Mouse (Mus musculus) embryo, embryonic 10.5 days (tissue): Measurements from ENCODE around the gene Lmna.
A peak's percentile ranks its signal among the peaks of the same experiment; 100 is the strongest.

Experiments used
- DNase-seq: peaks from one replicate; pipeline ENCODE4 v3.0.0-alpha.2; 2015; ENCODE audit warnings: low spot score

The Lmna gene

GRCm38 (mm10) chr3:88521156-88521555 is 11.4 kb upstream of the Lmna start:
- no peak for DNase-seq

GRCm38 (mm10) chr3:88520078-88520477 is 10.3 kb upstream of the Lmna start:
- no peak for DNase-seq

DNA sequence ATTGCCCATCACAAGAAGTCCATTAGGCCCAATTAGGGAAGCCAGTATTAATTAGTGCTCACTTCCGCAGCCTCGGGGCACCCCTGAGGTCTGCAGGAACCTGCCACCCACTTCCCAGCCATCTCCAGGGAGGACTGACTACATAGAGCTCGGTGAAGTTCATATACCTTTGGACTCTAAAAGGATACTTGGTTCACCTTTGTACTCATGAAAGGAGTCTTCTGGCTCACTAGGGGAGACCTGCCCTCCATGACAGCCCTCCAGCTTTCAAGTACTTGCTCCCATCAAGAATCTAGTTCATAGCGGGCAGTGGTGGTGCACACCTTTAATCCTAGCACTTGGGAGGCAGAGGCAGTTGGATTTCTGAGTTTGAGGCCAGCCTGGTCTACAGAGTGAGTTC is 8.7 kb upstream of the Lmna start:
- DNase-seq: no peak

GRCm38 (mm10) chr3:88516407-88516806 is 6.7 kb upstream of the Lmna start:
- DNase-seq: no peak

DNA sequence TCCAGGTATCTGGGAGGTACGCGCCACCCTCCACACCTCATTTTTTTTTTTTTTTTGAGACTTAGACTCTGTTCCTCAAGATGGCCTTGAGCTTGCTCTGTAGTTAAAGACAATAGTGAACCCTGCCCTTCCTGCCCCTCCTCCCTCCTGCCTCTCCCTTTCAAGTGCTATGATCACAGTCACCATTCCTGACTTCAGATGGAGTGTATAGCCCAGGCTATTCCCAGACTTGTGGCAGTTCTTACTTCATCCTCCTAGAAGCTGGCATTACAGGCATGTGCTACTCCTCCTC is 5.3 kb upstream of the Lmna start:
- no peak for DNase-seq

GRCm38 (mm10) chr3:88514231-88515094 is 4.7 kb upstream of the Lmna start:
- DNase-seq: no peak

- DNase-seq: no peak
Observed at GRCm38 (mm10) chr3:88513546-88514115, 3.9 kb upstream of the Lmna start.

- no peak for DNase-seq
Observed at GRCm38 (mm10) chr3:88512896-88513545, 3.3 kb upstream of the Lmna start.

DNA sequence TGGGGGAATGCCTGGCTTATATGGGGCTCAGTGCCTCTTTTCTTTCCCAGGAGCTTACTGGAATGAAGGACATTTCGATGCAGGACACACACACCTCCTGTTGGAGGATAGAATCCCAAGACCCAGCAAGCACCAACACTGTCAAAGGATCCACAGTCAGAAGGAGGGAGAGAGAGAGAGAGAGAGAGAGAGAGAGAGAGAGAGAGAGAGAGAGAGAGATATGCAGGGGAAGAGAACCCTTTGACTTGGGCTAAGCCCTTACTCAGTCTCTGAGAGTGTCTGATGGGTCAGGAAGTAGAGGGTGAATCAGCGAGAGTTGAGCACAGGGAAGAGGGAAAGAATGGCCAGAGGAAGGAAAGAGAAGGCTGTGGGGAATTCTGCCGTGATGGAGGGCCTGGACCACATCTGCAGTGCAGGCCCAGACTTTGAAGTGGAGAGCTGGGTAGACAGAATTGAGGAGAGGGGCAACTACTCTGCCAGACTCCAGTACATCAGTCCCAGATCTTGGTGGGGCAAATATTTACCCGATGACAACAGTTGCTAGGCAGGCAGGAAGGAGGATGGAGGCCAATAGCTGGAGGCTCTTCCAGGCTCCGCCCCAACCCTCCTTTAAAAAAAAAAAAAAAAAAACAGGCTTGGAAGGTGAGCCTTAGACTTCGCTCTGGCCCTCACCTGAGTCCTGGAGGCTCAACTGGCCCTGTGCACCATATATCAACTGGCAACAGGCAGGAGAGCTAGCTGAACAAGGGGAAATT is 2.6 kb upstream of the Lmna start:
- no peak for DNase-seq

DNA sequence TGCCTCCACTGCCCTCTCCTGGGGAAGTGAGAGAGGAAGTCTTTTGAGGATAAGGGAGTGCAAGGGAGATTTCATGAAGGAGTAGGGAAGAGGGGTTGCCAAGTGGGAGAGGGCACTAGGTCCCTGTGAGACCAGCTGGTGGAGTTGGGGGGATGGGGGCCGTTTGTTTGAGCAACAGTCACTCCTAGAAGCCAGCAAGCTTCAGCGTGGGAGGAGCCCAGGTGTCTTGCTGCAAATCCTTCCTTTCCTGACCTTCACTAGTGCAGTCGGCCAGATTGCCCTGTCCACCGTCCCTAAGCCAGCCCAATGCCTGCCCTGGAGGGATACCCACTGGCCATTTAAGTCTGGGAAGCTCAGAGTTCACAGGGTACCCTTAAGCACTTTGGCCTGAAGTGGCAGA is 1.8 kb upstream of the Lmna start:
- DNase-seq: no peak

GRCm38 (mm10) chr3:88510421-88511289 is 899 bp upstream of the Lmna start:
- no peak for DNase-seq

- no peak for DNase-seq
Observed at GRCm38 (mm10) chr3:88509250-88509649, 506 bp downstream of the Lmna start.

GRCm38 (mm10) chr3:88505765-88506164 is 4.0 kb downstream of the Lmna start:
- no peak for DNase-seq

DNA sequence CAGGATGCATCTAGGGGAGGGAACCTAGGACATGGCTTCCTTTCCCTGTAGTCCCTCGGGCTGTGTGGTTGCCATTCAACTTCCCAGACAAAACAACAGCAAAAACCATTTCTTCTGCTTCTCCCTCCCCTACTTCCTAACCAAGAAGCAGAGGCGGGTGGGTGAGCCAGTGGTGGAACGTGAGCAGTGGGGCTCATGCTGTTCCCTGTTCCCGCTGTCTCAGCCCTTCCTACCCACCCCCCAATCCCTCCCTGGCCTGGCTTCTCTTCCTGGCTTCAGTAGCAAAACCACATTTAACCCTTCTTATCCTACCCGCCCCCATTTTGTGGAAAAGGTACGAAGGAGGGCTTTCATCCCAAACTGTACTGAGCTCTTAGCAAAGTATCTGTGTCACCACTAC is 4.7 kb downstream of the Lmna start:
- no peak for DNase-seq

GRCm38 (mm10) chr3:88503881-88504746 is 5.6 kb downstream of the Lmna start:
- DNase-seq: no peak

- DNase-seq: no peak
Observed at GRCm38 (mm10) chr3:88503505-88503863, 6.3 kb downstream of the Lmna start.

GRCm38 (mm10) chr3:88502641-88503504 is 6.9 kb downstream of the Lmna start:
- DNase-seq: peak; percentile 79

DNA sequence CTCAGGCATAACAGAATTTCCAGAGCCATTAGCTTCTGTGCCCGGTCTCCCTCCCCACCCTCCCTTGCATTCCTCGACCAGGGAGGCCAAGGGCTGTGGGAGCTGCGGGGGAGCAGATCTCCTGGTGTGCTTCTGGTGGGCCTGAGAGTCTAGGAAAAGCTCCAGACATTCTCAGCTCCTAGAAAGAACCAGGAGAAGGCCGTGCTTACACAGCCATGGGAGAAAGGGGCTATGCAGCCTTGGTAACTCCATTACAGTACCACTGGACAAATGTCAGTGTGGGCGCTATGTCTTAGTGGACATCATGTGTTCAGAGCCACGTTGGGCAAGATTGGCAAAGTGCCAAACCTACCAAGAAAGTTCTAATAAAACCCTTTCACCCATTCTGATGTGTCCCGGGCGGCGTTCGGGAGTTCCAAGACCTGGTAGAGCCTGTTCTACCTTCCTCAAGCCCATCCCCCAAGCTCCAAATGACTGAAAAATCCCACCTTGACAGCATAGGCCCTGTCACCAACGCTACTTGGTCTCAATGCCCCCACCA is 7.7 kb downstream of the Lmna start:
- DNase-seq: no peak

DNA sequence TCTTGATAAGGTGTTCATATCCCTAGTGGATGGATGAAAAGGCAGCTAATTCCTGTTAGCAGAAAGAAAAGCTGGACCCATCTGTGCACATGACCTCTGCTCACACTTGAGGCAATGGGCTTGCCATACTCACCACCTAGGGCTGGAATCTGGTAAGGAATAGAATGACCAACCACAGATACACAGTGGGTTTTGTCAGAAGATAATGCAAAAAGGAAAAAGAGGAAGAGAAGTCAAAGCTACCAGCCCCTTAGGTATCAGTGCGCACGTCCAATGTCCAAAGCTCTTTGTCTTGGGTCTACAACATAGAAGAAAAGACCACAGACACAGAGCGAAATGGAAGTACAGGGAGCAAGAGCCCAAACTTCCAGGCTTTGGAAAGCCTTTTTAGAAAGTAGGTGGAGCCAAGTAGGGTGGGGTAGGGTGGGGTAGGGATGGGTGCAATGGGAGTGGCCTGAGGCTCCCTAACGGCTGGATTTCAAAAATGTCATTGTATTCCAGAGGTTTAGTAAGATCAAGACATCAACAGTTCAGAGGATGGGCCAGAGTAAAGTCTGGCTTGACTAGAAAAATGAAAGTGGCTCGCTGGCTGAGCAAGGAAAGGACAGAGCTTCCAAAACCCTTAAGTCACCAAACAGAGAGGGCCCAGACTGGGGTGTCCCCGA is 8.3 kb downstream of the Lmna start:
- DNase-seq: no peak
